Mouse (Mus musculus): ENCODE data around the gene Hmgb4.

DNA sequence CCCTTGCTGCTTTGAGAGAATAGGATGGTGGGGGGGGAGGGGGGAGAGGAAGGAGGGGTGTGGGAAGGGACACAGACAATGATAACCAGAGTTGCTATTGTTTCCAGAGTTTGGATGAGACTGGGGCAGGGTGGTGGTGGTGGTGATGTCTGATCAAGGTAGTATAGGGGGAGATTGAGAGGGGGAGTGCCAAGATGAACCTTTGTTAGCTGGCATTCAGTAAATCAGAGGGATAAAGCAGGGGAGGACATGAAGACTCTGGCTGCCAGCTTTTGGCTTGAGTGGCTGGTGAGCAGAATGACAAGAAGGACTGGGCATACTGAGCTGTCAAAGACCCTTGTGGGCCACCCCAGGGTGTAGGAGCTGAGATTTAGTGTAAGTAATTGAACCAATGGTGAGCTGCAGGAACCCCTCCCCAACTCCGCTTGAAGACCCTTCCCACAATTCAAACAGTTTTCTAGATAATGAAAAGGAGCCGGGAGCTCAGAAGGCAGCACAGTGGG lies 18.9 kb downstream of the Hmgb4 start:
- TF ChIP-seq CTCF (IDR thresholded peaks at IDR 0.05) (no peak), EP300 (IDR thresholded peaks at IDR 0.05) (no peak)
